Mouse (Mus musculus): Measurements from ENCODE around the gene Rela.
A peak's percentile ranks its signal among the peaks of the same experiment; 100 is the strongest.

Gene Rela

DNA sequence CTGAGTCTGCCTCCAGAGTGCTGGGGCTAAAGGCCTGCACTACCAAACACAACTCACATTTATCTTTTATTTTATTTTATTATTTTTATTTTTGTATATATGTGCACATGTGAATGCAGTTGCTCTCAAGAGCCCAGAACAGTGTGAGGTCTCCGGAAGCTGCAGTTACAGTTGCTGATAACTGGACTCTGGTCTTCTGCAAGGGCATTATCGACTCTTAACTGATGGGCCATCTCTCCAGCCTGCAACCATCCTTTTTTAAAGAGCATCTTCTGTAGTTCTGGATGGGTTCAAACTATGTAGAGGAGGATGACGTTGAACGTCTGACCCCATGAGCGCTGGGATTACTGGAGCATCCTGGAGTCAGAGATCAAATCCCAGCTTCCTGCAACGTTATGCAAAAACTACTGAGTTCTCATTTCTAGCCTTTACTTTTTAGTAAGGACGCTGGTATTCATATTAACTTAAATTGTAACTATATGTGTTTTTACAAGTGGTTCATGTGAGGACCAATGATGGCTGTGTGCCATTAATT is 1.2 kb upstream of the Rela start:
- DNase-seq (ENCODE audit: low read depth, low spot score), result no peak

DNA sequence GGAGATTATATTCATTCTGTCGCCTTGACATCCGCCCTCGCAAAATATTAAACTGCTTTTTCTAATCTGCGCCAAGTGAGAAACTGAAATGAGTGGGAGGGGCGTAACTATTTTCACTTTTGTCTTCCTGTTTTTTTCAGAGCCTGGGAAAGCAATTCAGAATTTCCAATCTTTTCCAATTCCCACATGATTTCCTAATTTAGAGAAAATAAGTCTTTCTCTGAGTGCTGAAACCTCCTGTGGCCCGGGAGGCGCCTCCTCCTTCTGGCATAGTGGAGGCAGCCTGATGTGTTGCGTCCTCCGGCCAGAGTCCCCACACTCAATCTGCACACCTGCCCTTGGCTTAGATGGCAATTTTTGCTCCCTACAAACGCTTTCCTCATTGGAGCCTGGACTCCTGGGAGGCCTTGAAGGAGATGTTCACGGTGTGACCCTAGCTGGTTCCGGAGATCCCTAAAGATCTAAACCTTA is 677 bp upstream of the Rela start:
- no peak for DNase-seq (ENCODE audit: low read depth, low spot score)

DNA sequence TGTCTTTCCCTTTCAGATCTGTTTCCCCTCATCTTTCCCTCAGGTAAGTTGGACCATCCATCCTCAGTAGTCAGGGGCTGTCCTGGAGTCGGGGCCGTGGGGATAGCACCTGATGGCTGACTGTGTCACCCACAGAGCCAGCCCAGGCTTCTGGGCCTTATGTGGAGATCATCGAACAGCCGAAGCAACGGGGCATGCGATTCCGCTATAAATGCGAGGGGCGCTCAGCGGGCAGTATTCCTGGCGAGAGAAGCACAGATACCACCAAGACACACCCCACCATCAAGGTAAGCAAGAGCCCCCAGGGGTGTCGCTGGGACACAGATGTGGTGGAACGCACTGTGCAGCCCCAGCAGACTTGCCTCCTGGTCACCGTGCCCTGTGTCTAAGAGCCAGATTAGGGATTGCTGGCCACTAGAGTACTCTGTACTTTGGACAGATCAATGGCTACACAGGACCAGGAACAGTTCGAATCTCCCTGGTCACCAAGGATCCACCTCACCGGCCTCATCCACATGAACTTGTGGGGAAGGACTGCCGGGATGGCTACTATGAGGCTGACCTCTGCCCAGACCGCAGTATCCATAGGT is 1.2 kb downstream of the Rela start:
- DNase-seq (ENCODE audit: low read depth, low spot score), result no peak

DNA sequence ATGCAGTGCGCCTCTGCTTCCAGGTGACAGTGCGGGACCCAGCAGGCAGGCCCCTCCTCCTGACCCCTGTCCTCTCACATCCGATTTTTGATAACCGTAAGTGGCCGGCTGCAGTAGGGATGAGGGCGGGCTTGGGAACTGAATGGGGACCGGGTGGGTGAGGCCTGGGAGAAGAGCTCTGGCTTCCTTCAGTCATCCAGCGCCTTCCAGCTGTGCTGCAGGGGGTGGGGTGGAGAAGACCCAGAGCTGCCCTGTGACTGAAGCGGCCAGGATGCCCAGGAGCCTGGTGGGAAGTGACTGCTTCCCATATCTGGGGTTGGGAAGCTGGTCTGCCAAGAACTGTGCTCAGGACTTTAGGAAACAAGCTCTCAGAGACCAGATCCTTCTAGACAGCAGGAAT is 3.1 kb downstream of the Rela start:
- DNase-seq (ENCODE audit: low read depth, low spot score), result no peak

DNA sequence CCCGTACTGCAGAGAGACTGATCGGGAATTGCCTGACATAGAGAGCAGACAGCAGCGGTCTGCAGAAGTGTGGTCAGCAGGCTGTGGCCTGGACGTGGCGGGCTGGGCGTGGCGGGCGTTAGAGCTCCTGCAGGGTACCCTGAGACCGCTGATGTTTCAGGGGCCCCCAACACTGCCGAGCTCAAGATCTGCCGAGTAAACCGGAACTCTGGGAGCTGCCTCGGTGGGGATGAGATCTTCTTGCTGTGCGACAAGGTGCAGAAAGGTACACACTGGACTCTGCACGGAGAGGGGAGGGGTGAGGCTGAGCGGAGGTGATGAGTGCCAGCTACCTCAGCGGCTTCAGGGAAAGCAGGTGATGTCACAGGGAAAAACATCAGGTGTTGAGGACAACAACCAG is 3.7 kb downstream of the Rela start:
- DNase-seq (ENCODE audit: low read depth, low spot score), result no peak

DNA sequence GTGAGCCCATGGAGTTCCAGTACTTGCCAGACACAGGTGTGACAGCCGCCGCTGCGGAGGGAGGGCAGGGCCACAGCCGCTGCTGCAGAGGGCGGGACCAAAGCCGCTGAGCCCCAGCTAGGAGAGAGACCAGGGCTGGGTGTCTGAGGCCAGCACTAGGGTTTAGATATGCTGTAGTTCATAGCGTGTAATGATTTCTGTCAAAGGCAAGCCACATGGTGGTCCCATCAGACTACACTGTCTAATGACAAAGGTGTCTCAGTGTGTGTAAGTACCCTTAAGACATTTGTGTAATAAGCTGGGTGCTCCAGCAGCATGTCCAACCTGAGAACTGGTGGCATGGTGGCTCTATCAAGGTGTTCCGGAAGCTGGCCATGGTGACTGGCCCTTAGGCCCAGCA is 4.4 kb downstream of the Rela start:
- no peak for DNase-seq (ENCODE audit: low read depth, low spot score)

DNA sequence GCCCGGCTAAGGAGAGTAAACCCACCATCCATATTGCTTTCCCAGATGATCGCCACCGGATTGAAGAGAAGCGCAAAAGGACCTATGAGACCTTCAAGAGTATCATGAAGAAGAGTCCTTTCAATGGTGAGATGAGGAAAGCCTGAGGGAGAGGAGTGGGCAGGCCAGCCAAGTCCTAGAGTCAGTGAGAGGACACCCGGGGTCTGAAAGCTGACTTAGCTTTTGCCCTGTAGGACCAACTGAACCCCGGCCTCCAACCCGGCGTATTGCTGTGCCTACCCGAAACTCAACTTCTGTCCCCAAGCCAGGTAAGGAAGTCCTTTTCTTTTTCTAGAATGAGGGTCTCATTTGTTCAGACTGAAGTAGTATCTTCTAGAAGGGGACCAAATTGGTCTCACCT is 8.0 kb downstream of the Rela start:
- no peak for DNase-seq (ENCODE audit: low read depth, low spot score)

DNA sequence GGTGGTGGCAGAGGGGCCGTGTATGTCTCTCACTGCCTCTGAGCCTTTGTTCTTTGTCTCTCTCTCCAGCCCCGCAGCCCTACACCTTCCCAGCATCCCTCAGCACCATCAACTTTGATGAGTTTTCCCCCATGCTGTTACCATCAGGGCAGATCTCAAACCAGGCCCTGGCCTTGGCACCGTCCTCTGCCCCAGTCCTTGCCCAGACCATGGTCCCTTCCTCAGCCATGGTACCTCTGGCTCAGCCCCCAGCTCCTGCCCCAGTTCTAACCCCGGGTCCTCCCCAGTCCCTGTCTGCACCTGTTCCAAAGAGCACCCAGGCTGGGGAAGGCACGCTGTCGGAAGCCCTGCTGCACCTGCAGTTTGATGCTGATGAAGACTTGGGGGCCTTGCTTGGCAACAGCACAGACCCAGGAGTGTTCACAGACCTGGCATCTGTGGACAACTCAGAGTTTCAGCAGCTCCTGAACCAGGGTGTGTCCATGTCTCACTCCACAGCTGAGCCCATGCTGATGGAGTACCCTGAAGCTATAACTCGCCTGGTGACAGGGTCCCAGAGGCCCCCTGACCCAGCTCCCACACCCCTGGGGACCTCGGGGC is 9.5 kb downstream of the Rela start:
- DNase-seq (ENCODE audit: low read depth, low spot score), result no peak

DNA sequence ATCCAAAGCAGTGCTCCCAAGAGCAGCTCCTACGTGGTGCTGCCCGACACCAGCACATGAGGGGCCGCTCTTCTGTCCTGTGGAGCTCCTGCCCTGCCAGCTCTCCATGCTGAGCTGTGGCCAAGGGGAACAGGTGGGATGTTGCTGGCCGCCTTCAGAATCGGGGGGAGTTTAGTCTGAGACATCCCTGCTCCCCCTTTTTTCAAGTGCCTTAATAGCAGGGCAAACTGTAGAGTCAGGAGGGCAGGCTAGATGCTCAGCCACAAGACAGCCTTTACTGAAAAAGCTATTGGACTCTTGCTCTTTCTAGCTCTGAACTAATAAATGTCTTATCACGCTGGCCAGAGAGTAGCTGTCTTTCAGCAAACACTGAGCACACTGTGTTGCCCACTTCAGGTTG is 10.5 kb downstream of the Rela start:
- DNase-seq (ENCODE audit: low read depth, low spot score), result no peak

DNA sequence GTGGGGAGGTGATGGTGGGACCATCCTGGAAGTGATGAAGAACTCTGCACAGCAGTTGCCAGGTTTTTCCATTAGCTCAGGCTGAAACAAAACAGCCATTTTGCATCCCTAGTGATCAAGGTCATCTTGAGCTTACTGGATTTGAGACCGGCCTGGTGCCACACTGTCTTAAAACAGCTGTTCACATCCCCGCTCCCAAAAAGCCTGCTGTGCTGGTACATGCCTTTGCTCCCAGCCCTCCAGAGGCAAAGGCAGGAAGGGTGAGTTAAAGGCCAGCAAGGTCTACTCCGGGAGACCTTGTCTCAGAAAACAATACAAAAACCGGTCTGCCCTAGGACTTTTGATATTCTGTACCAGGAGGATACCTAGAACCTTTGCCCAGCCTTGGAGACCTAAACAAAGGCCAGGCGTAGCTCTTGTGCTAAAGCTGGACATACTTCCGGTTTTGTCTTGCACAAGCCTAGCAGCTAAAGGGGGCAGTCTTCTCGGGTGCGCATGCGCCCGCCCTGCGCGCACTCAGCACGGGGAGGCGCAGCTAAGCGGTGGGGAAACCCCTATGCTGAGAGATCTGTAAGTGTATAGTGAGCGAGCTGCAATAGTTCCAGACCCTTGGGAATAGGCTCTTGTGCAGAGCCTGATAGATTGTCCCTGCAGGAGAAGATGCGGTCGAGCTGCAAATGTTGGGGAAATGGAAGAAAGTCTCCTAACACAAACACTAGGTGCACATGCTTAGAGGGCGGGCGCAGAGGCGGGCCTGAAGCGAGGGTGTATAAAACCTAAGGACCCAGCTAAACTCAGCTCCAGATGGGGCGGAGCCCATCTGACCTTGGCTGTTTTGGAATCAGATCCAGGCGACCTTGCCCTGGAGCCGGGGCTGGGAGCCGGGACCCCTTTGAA is 11.4 kb downstream of the Rela start:
- DNase-seq (ENCODE audit: low read depth, low spot score), result peak; percentile 61

DNA sequence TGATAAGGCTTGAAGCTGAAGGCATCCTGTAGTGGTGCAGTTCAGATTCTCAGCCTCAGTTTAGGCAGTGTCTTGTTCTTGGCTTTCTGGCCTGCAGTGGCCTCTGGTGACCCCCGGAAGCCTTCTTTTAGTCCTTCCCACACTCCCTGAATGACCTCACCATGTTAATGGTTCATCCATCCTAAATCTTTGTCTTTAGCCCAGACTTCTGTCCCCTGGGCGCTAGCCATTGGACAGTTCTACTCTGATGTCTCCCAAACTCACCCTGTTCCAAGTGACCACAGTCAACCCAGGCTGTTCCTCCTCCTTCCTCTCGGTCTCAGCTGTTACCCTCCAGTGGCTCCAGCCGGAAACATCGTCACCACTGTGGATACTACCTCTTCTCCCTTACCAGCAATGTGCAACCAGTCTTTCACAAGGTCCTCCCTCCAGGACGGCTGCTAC is 12.0 kb downstream of the Rela start:
- no peak for DNase-seq (ENCODE audit: low read depth, low spot score)

DNA sequence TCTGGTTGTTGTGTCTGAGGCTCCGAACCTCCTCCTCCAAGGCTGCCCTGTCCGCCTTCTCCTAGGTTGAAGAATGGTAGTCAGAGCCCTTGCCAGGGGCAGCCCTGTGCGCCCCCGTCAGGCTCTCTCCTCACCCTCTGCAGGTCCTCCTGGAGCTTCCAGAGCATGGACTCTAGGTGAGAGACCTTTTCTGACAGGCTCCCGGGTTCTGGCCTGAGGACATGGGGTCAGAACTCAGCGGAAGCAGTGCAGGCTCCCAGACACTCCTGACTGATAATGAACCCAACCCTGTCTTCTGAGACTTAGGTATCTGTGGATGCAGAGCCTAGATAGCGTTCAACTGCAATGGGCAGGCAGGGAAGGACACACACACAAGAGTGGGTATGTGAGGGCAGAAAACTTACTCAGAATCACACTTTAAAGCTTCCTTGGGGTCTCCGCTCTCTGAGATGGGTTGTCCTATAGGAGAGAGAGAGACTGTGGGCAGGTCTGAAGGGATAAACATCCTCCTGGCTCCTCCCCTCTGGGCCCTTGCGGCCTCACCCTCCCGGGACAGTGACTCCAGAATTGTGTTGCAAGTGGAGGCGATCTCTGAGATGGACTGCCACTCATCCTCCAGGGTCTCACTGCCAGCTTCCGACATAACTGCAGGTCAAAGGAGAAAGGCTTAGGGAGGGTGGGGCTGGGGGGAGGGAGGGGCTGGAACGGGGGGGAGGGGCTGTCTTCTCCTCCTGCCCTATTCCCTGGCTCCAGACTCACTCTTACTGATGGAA is 14.4 kb downstream of the Rela start:
- no peak for DNase-seq (ENCODE audit: low read depth, low spot score)

DNA sequence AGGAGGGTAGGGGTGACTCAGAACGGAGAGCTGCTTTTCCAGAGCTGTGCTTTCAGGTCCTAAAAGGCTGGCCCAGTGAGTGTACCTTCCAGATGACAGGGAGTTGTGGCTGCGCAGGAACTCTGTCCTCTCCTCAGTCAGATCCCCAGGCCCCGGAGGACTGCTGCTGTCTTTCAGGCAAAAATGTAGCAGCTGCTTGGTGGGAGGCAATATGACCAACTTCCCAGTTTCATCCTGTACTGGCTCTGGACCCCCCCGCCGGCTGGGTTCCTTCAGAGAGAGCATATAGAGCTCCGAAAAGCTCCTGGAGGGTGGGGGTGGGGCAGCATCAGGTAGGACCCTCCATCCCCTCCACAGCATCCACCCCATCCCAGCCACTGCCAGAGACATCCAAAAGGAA is 15.3 kb downstream of the Rela start:
- no peak for DNase-seq (ENCODE audit: low read depth, low spot score)

DNA sequence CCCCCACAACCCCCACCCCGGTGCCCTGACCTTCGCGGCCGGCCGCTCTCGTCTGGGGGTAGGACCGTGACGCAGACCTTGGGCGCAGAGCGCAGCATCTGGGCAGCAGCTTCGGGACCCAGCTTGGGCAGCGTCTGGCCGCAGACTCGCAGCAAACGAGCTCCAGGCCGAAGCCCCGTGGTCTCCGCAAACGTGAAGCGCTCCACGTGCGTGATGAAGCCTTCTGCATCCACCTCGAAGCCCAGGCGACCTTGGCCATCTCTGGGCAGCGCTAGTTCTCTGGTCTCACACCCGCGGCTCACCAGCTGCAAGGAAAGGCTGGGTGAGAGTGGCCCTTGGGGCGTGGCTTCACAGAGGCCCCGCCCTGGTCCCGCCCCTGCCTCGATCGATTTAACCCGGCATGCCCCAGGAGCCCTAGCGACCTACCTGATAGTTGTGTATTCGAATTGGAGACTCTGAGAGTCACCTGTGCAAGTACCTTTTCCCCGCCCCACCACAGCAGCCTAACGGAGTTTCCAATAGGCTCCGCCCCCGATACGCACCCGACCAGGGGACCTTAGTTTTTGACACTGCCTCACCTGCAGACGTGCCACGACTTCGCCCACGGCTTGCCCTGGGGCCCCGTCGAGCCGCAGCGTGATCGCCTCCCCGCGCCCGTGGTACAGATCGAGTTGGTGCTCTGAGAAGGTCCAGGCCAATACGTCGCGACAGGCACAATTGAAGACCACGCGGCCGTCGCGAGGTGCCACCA is 16.9 kb downstream of the Rela start:
- peak; percentile 69 for DNase-seq (ENCODE audit: low read depth, low spot score)

DNA sequence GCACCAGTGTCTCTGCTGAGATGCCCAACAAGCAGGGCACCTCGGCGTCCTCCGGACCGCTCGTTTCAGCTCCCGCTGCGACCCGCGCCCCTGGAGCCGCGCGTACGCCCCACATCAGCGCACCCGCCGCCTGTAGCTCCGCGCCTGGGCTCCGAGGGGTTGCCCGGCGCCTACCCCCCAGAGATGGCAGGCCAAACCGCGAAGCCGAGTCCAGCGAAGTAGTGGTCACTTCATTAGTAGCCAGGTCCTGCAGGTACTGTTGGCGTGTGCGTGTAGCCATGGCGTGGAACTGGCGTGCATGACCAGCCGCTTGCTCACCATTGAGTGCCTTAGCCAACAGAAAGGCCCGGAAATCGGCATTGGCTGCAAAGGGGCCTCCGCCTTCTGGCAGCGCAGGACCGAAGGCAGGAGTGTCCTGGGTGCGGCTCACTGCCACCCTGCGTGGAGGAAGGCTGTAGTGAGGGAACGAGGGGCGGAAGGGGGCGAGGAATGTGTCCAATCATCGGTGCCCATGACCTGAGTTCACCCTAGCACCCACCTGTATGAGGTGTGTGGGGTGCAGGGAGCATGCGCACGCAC is 17.5 kb downstream of the Rela start:
- no peak for DNase-seq (ENCODE audit: low read depth, low spot score)

DNA sequence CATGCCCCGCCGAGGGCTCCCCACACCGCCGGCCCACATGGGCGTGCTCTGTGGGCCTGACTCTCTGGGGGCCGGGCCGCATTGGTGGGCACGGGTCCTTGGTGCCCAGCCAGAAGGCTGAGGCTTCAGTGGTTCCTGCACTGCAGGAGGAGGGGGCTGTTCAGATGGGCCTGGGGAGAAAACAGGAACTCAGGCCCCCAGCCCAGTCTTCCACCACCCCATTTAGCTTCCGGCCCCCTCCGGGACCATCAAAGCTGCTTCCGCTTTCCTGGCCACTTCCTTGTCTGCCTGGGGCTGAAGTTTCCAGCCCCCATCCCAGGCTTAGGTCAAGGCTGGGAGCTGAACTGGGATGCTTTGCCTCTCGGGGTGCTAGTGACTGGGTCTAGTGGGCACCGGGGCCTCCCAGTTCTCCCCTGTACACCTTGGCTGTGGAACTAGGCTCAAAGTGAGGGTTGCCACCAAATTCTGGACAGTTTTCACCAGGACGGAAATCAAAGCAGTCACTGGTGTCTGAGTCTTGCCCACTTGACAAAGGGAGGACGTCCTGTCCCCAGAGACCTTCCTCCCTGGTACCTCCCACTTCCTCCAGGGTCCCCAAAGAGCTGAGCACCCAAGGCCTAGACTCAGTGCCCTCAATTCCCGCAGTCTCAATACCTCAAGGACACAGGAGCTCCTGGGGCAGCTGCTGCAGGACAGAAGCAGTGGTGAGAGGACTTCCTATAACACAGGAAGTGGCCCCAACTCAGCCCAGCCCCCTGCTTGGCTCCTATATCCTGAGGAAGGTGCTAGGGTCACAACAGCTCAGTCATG is 23.9 kb downstream of the Rela start:
- DNase-seq (ENCODE audit: low read depth, low spot score), result no peak

DNA sequence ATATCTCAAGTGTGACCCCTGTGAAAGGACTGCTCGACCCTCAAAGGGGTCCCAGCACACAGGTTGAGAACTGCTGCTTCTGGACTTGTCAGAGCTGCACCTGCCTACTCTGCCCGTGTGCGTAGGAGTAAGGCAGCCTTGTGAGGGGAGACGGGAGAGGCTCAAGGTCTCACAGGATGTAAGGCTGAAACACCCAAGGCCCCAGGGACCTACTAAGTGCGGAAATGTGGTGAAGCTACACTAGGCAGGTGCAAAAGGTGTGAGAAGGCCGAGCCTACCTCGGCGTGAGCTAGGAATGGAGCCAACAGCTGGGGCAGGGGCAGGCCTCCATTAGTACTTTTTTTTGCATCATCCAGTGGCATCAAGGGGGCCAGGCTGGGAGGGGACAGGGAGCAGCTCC is 25.0 kb downstream of the Rela start:
- DNase-seq (ENCODE audit: low read depth, low spot score), result no peak

DNA sequence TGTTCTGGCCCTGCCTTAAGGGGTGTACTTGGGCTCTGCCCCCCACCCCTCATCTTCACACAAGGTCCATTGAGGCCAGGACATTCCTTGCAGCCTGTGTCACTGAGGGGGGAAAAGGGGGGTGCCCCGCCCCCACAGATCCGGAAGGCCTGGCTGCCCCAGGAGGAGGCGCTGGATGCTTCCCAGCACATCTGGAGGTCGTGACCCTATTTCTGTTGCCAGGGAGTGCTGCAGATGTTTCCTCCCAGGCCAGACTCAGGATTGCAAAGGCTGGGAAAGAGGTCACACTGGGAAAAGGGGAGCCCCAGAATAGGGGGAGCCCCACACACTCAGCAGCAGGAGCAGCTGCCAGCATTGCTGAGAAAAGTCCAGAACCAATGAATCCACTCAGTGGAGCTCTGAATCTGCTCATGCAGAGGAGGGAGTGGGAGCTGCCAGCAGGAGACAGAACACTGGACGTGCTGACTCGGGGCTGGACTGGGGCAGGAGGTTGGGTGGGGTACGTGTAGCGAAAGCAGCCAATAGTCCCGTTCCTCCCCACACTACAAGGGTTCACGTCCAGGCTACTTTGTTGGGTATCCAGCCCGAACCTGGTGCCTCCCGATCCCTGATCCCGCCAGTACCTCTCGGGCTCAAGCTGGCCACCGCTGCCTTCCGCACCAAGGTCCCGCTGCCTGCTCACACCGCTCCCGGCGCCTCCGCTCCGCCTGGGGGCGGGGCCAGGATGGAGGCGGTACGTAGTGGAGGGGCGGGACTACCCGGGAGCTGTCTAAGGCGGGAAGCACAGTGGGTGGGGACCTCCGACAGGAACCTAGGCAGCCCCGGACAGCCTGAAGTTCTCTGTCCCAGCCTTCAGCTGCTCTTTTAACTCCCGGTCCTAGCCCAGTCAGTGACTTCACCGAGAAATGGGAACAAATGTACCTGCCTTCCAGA is 26.0 kb downstream of the Rela start, which contains the start of gene Sipa1:
TSS of gene Sipa1 (minus strand) at position 727 of the 933 bp plus-strand sequence.
- peak; percentile 62 for DNase-seq (ENCODE audit: low read depth, low spot score)

All from WW6 (cell line).